Comparison of ENCODE assay signal across 9 mouse cellular contexts in the genomic region with DNA sequence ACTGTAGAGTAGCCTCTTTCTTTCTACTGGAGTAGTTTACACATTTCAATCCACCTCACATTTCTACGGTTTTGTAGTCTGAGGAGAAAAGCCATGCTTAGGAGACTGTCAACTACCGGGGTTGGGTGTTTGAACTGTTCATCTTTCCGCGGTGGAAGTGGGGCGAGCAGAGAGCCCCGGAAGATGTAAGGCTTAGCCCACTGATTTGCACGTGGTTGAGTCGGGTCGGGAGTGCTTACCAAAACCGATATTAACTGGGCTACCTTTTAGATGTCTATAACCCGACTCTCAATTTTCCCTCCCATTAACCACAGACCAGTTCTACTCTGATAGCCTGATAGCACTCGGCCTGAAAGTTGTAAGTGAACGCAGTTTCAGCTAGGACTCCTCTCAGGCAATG. TPM values are rescaled to one million over a fixed set of nuclear protein-coding genes. Genes with fewer than 3 reads are reported as not detected.
DNase-seq lines count a peak whose midpoint lies in the region; ATAC-seq lines count a peak whose summit lies in the region.
"Had no signal": no experiment of that assay in that cellular context is flagged by ENCODE, and none has a peak within 500 bp of the region (broad histone marks: within the 10 kb centered on the region; RNA-seq: fewer than 3 reads in every experiment).

No protein-coding gene starts in this region.

- WGBS in heart, embryonic 16.5 days: 12% methylated on average over 13 of the region's 13 CpGs
- 7% methylated on average over 13 of the region's 13 CpGs for WGBS in forebrain, embryonic 15.5 days
- WGBS in midbrain, embryonic 15.5 days: 3% methylated on average over 13 of the region's 13 CpGs

- H3K27ac ChIP-seq in heart, embryonic 16.5 days (ENCODE audit: low read length): no peak overlapping the region
- H3K27ac ChIP-seq in forebrain, embryonic 15.5 days (replicated peaks): no peak overlapping the region
- no peak overlapping the region for H3K27ac ChIP-seq in midbrain, embryonic 15.5 days
- H3K27ac ChIP-seq: macrophage had no signal

- peak overlapping the region; percentile 76; the same call in 1 of the 2 replicates for H3K9ac ChIP-seq in heart, embryonic 16.5 days (ENCODE audit: low read length)
- peak overlapping the region; percentile 56; the same call in 1 of the 2 replicates for H3K9ac ChIP-seq in forebrain, embryonic 15.5 days (replicated peaks)
- peak overlapping the region; percentile 74 for H3K9ac ChIP-seq in midbrain, embryonic 15.5 days

- peak overlapping the region; percentile 96 for H3K4me2 ChIP-seq in heart, embryonic 16.5 days (ENCODE audit: low read depth, low read length)
- peak overlapping the region; percentile 91 for H3K4me2 ChIP-seq in forebrain, embryonic 15.5 days (replicated peaks)
- peak overlapping the region; percentile 65 for H3K4me2 ChIP-seq in midbrain, embryonic 15.5 days

- H3K4me3 ChIP-seq in heart, embryonic 16.5 days (ENCODE audit: low read length): peak overlapping the region; percentile 64
- H3K4me3 ChIP-seq in forebrain, embryonic 15.5 days: peak overlapping the region; percentile 66
- peak overlapping the region; percentile 57 for H3K4me3 ChIP-seq in midbrain, embryonic 15.5 days

- no peaks in the 10 kb centered on the region for H3K9me3 ChIP-seq in heart, embryonic 16.5 days (replicated peaks; ENCODE audit: control insufficient read depth, low read length)
- H3K9me3 ChIP-seq in forebrain, embryonic 15.5 days: no peaks in the 10 kb centered on the region
- H3K9me3 ChIP-seq in midbrain, embryonic 15.5 days: no peaks in the 10 kb centered on the region

- no peak for DNase-seq in heart, postnatal 25 days (ENCODE audit: low spot score)
- peak; percentile 58 to 71 for DNase-seq in CD8-positive naive resting alpha-beta T cell, adult 2 months (ENCODE audit: low read depth in 2 of 2, low spot score in 2 of 2)
- no peak for DNase-seq in frontal cortex, postnatal 14 days (ENCODE audit: low spot score in 2 of 2)
- no peak for DNase-seq in ovary, postnatal 14 days (ENCODE audit: low spot score)
- DNase-seq in urinary bladder, postnatal 14 days (ENCODE audit: low spot score): no peak

- intact Hi-C loops in heart, postnatal 25 days (cut with DNase I): no loop called here

- peaks cover 37% of the 10 kb centered on the region for H3K27me3 ChIP-seq in heart, embryonic 16.5 days (ENCODE audit: control insufficient read depth, insufficient read depth, low read length)
- H3K27me3 ChIP-seq in forebrain, embryonic 15.5 days: 0 out of 2 replicates have a peak, but pooled peaks cover 10% of the 10 kb centered on the region
- no peaks in the 10 kb centered on the region for H3K27me3 ChIP-seq in midbrain, embryonic 15.5 days (replicated peaks)

- H3K4me1 ChIP-seq in heart, embryonic 16.5 days (ENCODE audit: control insufficient read depth, insufficient read depth, low read length): peaks cover 20% of the 10 kb centered on the region
- H3K4me1 ChIP-seq in forebrain, embryonic 15.5 days: peaks cover 43% of the 10 kb centered on the region
- peaks cover 40% of the 10 kb centered on the region for H3K4me1 ChIP-seq in midbrain, embryonic 15.5 days

- ATAC-seq in heart, embryonic 16.5 days (replicated peaks; ENCODE audit: extremely low read depth, insufficient read depth, low FRiP score): no peak
- ATAC-seq in forebrain, embryonic 15.5 days (replicated peaks): no peak
- no peak for ATAC-seq in midbrain, embryonic 15.5 days (replicated peaks)

- H3K36me3 ChIP-seq in heart, embryonic 16.5 days (ENCODE audit: control insufficient read depth, insufficient read depth): no peaks in the 10 kb centered on the region
- H3K36me3 ChIP-seq in forebrain, embryonic 15.5 days: no peaks in the 10 kb centered on the region
- H3K36me3 ChIP-seq in midbrain, embryonic 15.5 days (replicated peaks): no peaks in the 10 kb centered on the region; the same call in 1 of the 2 replicates

RNA-seq across cellular contexts. Expression of a gene that starts 2.8 kb away (rescaled TPM):
- polyA plus RNA-seq in heart, embryonic 16.5 days (2015; fragmentation: Nextera tagmentation; extraction: Ambion mirVana): 14.8 and 38.4 TPM in 2 replicates
- under 1 TPM; 0.29 to 0.45 TPM for total RNA-seq in heart, postnatal 25 days (2021)
- 14.3 and 18.6 TPM in 2 replicates for polyA plus RNA-seq in forebrain, embryonic 15.5 days (2015; fragmentation: Nextera tagmentation; extraction: Ambion mirVana)
- 71.4 and 79.6 TPM in 2 replicates for polyA plus RNA-seq in midbrain, embryonic 15.5 days (2015; fragmentation: Nextera tagmentation; extraction: Ambion mirVana)

Comparison
In these comparisons a context has a peak if more than half of its experiments do, and no peak if none do; other contexts are left out.
1. DNase-seq: peak in CD8-positive naive resting alpha-beta T cell, adult 2 months (2 of 2); none in heart, postnatal 25 days (single experiment), frontal cortex, postnatal 14 days (0 of 2), ovary, postnatal 14 days (single experiment) and urinary bladder, postnatal 14 days (single experiment).
2. Peak in every context shown above with its lines, with median percentiles within 50 percentile points of each other: H3K4me2 ChIP-seq, H3K4me3 ChIP-seq and H3K9ac ChIP-seq.